Mouse (Mus musculus) intestine, postnatal 0 days (tissue): Measurements from ENCODE around the gene Slc29a2. TPM values are rescaled to one million over a fixed set of nuclear protein-coding genes. Genes with fewer than 3 reads are reported as not detected.

Experiments used
- ATAC-seq: fragments of 200-750 bp; cut with Nextera tagmentation; 2 replicates; pipeline ENCODE4 v1.8.0; 2017; ENCODE audit warnings: mild to moderate bottlenecking, moderate TSS enrichment, moderate library complexity
- H3K27ac ChIP-seq: fragments of 300-500 bp; sonication (generic); 2 replicates; pipeline ENCODE4 v1.5.1; 2014; ENCODE audit warnings: mild to moderate bottlenecking, low read depth, low read length, moderate library complexity
- H3K27me3 ChIP-seq: fragments of 300-500 bp; sonication (generic); replicated peaks from 2 replicates; pipeline ENCODE4 v1.6.1; 2014; ENCODE audit warnings: low read length, mixed read lengths; ENCODE audit not compliant: control insufficient read depth, insufficient read depth
- H3K36me3 ChIP-seq: fragments of 300-500 bp; sonication (generic); 2 replicates; pipeline ENCODE4 v1.6.1; 2014; ENCODE audit warnings: mild to moderate bottlenecking, moderate library complexity; ENCODE audit not compliant: control insufficient read depth, insufficient read depth
- H3K4me1 ChIP-seq: fragments of 300-500 bp; sonication (generic); replicated peaks from 2 replicates; pipeline ENCODE4 v1.6.1; 2014; ENCODE audit warnings: antibody characterized with exemption, low read length, mixed read lengths; ENCODE audit not compliant: control insufficient read depth, insufficient read depth
- H3K4me2 ChIP-seq: fragments of 300-500 bp; sonication (generic); replicated peaks from 2 replicates; pipeline ENCODE4 v1.6.1; 2014; ENCODE audit warnings: low read depth, mild to moderate bottlenecking, moderate library complexity
- H3K4me3 ChIP-seq: fragments of 300-500 bp; sonication (generic); 2 replicates; pipeline ENCODE4 v1.5.1; 2014; ENCODE audit warnings: low read depth, low read length
- H3K9ac ChIP-seq: fragments of 300-500 bp; sonication (generic); 2 replicates; pipeline ENCODE4 v1.6.1; 2014; ENCODE audit warnings: mild to moderate bottlenecking, low read depth, low read length
- H3K9me3 ChIP-seq: fragments of 300-500 bp; sonication (generic); 2 replicates; pipeline ENCODE4 v1.6.1; 2016; ENCODE audit warnings: mixed run types; ENCODE audit not compliant: control insufficient read depth
- CTCF ChIP-seq: sonication (generic); IDR thresholded peaks from 2 replicates; pipeline ENCODE4 v1.5.1; 2016; ENCODE audit warnings: low read depth, mild to moderate bottlenecking, control low read depth, antibody characterized with exemption, moderate library complexity
- WGBS: fragments of 180-500 bp; shearing (Covaris S2); extraction: QIAGEN DNeasy Blood & Tissue Kit; methylation state at CpG from one replicate; pipeline ENCODE4 v1.1.7; 2014; 5-methylcytosine and 5-hydroxymethylcytosine counted together
- polyA plus RNA-seq: library from polyadenylated mRNA; unstranded; fragments of >200 nt; fragmentation: Nextera tagmentation; extraction: Ambion mirVana; gene quantifications from 2 replicates; pipeline ENCODE4 v1.2.1, GENCODE M21; 2015

Slc29a2 gene
- polyA plus RNA-seq, 1 experiment from 2014 or later = 1.3 TPM

DNA sequence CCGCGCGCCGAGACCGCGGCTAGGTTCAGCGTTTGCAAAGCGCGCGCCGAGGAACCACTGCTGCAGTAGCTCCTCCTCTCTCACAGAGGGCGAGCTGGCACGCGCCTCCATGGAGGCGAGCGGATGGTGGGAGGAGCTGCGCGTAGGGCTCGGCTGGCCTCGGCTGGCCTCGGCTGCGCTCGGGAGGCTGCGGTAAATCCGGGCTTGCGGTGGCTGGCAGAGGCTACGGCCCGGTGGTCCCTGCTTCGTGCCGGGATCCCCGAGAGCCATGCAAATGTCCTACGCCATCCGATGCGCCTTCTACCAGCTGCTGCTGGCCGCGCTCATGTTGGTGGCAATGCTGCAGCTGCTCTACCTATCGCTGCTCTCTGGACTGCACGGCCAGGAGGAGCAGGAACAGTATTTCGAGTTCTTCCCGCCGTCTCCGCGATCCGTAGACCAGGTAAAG is 15.1 kb downstream of the Slc29a2 start, which contains the start of the genes B4gat1 and AC124502.3:
B4gat1 (plus strand) TSS at position 118 of the 448 bp plus-strand sequence.
AC124502.3 (plus strand) TSS at position 183 of the 448 bp plus-strand sequence.
- peak within 1 kb of the TSS; percentile 70 for H3K4me3 ChIP-seq

DNA sequence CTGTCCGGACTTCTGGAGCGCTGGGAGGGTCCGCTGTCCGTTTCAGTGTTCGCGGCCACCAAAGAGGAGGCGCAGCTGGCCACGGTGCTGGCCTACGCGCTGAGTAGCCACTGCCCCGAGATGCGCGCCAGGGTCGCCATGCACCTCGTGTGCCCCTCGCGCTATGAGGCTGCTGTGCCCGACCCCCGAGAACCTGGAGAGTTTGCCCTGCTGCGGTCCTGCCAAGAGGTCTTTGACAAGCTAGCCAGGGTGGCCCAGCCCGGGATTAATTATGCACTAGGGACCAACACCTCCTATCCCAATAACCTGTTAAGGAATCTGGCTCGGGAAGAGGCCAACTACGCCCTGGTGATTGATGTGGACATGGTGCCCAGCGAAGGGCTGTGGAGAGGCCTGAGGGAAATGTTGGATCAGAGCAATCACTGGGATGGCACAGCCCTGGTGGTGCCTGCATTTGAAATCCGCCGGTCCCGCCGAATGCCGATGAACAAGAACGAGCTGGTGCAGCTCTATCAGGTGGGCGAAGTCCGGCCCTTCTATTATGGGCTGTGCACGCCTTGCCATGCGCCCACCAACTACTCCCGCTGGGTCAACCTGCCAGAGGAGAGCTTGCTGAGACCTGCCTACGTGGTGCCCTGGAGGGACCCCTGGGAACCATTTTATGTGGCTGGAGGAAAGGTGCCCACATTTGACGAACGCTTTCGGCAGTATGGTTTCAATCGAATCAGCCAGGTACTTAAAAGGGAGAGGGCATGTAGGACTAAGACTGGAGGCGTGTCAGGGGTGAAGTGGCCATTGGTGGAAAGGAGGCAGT is 15.8 kb downstream of the Slc29a2 start:
- TF ChIP-seq CTCF = no peak
- Histone ChIP-seq H3K4me2 (peak overlapping the region; percentile 93), H3K9me3 (no peaks in the 10 kb centered on the region), H3K27ac (peak overlapping the region; percentile 50), H3K36me3 (no peaks in the 10 kb centered on the region), H3K9ac (peak overlapping the region; percentile 73), H3K4me3 (peak overlapping the region; percentile 70), H3K4me1 (peaks cover 5% of the 10 kb centered on the region; the same call in 1 of the 2 replicates), H3K27me3 (no peaks in the 10 kb centered on the region)
- WGBS = 8% methylated on average over 41 of the region's 41 CpGs
- 0 out of 2 replicates have a peak, but pooled peaks have one; percentile 14 for ATAC-seq

More for the DNA sequence above, 15.1 kb downstream of the Slc29a2 start, which contains the start of the genes B4gat1 and AC124502.3:
- Histone ChIP-seq H3K9ac (peak within 1 kb of the TSS; percentile 73), H3K27ac (peak within 1 kb of the TSS; percentile 50), H3K27me3 (no peaks in the 10 kb centered on the region), H3K4me1 (peaks cover 5% of the 10 kb centered on the region; the same call in 1 of the 2 replicates), H3K9me3 (no peaks in the 10 kb centered on the region), H3K36me3 (no peaks in the 10 kb centered on the region), H3K4me2 (peak within 1 kb of the TSS; percentile 93)
- TF ChIP-seq CTCF = peak; percentile 71
- ATAC-seq = peak; percentile 80
- WGBS = under 1% methylated on average over 34 of the region's 44 CpGs

GRCm38 (mm10) chr19:5040862-5041523 is 17.3 kb downstream of the Slc29a2 start, which contains the start of gene Brms1:
Gene Brms1 (plus strand): TSS chr19:5041354.
- Histone ChIP-seq H3K4me2 (peak within 1 kb of the TSS; percentile 93), H3K27ac (peak within 1 kb of the TSS; percentile 87), H3K27me3 (no peaks in the 10 kb centered on the region), H3K9me3 (no peaks in the 10 kb centered on the region), H3K36me3 (no peaks in the 10 kb centered on the region; the same call in 1 of the 2 replicates), H3K4me3 (peak within 1 kb of the TSS; percentile 72), H3K4me1 (peaks cover 5% of the 10 kb centered on the region; the same call in 1 of the 2 replicates), H3K9ac (peak within 1 kb of the TSS; percentile 73)
- no peak; the same call in 1 of the 2 replicates for TF ChIP-seq CTCF
- WGBS = 3% methylated on average over 40 of the region's 40 CpGs
- ATAC-seq = peak; percentile 85

GRCm38 (mm10) chr19:5041588-5041987 is 17.9 kb downstream of the Slc29a2 start:
- no peak for TF ChIP-seq CTCF
- under 1% methylated on average over 16 of the region's 16 CpGs for WGBS
- peaks cover 3% of the 10 kb centered on the region for H3K36me3 ChIP-seq
- H3K4me3 ChIP-seq = peak overlapping the region; percentile 72
- H3K9me3 ChIP-seq = no peaks in the 10 kb centered on the region
- peak overlapping the region; percentile 93 for H3K4me2 ChIP-seq
- no peaks in the 10 kb centered on the region for H3K27me3 ChIP-seq
- no peak for ATAC-seq
- peak overlapping the region; percentile 72 for H3K9ac ChIP-seq
- H3K4me1 ChIP-seq = peaks cover 5% of the 10 kb centered on the region; the same call in 1 of the 2 replicates
- H3K27ac ChIP-seq = peak overlapping the region; percentile 87

DNA sequence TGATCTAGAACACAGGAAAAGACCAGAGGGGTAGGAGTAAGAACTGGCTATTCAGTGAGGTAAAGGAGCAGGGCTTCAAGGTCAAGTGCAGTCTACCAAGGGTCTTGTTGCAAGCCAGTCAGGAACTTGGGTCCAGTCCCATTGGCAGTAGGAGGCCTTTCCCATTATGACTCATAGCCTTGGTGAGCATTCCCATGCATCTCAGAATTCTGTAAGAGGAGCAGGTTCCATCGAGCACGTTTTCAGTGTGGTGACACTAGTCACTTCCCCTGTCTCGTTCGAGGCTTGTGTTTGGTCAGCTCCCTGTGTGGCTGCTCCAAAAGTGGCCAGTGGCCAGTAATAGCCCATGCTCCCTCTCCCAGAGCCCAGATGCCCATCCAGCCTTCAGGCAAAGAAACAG is 21.9 kb downstream of the Slc29a2 start:
- Histone ChIP-seq H3K4me1 (0 out of 2 replicates have a peak, but pooled peaks cover 3% of the 10 kb centered on the region), H3K4me3 (no peak overlapping the region), H3K36me3 (peaks cover 30% of the 10 kb centered on the region), H3K4me2 (no peak overlapping the region), H3K27ac (no peak overlapping the region), H3K9me3 (no peaks in the 10 kb centered on the region), H3K27me3 (no peaks in the 10 kb centered on the region), H3K9ac (no peak overlapping the region)
- no peak for ATAC-seq
- no peak for TF ChIP-seq CTCF
- WGBS = 84% methylated on average over 4 of the region's 4 CpGs
